Mouse (Mus musculus) layer of hippocampus, adult 18-20 months (tissue): ENCODE results near the gene Erg. TPM values are rescaled to one million over a fixed set of nuclear protein-coding genes. Genes with fewer than 3 reads are reported as not detected.

ENCODE experiments used
- DNase-seq, 2 experiments: peaks; one replicate each; pipeline ENCODE4 v3.0.0; 2022; ENCODE audit warnings: low spot score in 2 of 2
- total RNA-seq, 2 experiments: library from RNA; stranded (reverse); gene quantifications; 2 replicates each; pipeline ENCODE4 v1.2.3; 2021

Erg gene
- total RNA-seq, 2 experiments from 2014 or later, result 3.6 to 4.8 TPM

- no peak for DNase-seq
These were observed 184.5 kb downstream of the Erg start for GRCm38 (mm10) chr16:95401869-95402268.

- DNase-seq, result peak in 1 of 2 experiments; percentile 39
These were observed 187.5 kb downstream of the Erg start for GRCm38 (mm10) chr16:95398761-95399343.

DNA sequence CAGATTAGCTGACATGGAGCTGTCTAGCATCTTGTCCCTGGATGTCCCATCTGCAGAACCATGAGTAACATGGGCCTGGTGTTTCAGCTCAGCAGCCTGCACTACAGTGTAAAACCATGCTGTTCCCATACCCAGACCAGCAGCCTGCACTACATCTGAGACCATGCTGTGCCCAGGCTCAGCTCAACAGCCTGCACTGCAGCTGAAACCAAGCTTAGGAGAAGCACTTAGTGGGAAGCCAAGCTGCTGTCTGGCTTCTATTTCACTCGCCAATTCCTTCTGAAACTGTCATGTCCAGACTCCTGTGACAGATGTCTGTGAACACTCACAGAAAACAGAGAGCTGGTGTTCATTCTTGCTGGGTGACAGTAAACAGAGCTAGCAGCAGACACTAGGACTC lies 195.6 kb downstream of the Erg start:
- DNase-seq, result peak; percentile 32 to 69

- no peak for DNase-seq
These were observed 197.4 kb downstream of the Erg start for GRCm38 (mm10) chr16:95388811-95389529.

DNA sequence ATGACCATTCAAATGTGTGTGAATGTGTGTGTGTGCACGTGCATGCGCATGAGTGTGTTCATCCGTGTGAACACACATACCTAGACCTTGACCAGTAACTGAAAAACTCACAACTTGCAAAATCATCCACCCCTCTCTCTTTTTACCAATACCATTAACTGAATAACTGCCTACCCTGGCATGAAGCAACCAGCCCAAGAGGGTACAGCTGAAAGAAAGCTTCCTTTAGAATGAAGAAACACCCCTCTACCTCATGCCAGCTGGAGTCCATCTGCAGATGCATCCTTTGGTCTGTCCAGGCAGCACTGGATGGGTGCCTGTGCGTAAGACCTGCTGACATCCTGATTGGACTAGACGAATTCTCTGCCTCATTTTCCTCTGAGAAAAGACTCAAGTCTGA lies 198.1 kb downstream of the Erg start:
- DNase-seq, result no peak

DNA sequence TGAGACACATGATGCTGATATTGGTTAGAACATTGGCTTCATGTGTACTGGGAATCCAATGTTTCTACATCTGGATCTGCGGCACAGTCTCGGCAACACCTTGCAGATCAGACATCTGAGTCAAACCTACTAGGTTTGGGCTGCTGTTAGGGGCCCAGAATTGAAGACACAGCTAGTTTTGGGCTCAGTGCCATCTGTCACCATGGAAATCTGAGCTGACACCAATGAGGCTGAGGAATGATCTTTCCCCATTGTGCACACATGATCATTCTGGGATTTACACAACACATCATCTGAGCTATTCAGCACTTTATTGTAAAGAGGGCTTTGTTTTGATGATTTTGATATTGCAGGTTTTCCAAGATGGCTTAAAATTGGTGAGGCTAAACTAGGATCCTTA lies 199.4 kb downstream of the Erg start:
- no peak for DNase-seq

- DNase-seq, result no peak
These were observed 201.0 kb downstream of the Erg start for GRCm38 (mm10) chr16:95385299-95385973.

DNA sequence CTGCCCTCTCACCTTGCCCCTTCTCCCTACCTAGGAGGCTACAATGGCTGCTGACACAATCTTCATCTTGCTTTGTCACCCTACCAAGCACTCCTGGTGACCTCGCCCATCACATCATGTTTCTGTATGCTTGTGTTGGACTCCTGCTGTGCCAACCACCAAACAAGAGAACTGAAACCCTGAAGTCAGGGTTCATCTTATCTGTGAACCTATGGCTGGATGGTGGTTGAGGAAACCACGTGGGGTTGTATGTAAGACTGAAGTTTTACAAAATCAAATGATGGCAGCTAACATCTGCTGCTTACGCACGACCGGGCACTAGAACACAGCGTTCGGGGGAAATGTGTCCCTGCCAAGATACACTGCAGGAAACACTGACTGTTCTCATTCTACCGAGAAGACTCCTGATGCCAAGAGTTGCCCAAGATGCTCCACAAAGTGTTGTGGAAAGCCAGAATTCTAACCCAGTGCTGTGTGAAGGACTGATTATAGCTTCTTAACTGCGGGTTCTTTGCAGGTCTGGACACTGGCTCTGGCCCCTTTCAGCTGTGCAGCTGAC lies 201.7 kb downstream of the Erg start:
- peak in 1 of 2 experiments; percentile 40 for DNase-seq

DNA sequence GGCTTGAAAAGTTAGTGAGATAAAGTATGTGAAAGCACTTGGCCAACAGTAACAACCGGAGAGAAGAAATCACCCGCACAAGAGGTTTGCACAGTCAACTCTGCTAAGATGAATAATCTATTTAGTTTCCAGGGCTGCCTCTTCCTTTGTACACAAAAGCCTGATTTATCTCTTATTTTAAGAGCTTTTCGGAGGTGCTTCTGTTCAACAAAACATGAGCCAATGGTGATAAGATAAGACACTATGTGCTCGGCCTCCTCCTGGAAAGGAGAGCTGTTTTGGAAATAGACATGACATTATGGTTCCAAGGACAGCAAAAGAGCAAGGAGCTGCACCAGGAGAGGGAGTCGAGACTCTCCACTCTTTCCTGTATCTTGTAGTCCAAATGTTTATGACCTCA lies 204.1 kb downstream of the Erg start:
- no peak for DNase-seq

DNA sequence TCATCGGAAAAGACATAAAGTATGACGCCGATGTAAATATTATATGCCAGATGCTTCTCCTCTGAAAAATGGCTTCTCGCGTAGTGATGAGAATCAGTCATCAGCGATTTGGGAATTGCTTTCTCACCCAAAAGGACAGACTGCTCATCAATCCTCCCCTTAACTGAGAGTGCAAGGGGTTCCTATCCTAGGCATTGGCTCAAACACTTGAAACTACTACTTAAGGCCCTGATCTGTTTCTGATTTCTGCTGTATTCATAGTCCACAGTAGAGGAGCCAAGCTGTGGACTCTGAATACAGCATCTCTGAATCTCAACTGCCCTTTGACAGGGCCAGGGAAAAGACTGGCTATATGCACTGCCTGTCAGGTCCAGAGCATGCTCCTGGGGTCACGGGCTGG lies 209.6 kb downstream of the Erg start:
- no peak for DNase-seq

GRCm38 (mm10) chr16:95376364-95376763 lies 210.0 kb downstream of the Erg start:
- no peak for DNase-seq

DNA sequence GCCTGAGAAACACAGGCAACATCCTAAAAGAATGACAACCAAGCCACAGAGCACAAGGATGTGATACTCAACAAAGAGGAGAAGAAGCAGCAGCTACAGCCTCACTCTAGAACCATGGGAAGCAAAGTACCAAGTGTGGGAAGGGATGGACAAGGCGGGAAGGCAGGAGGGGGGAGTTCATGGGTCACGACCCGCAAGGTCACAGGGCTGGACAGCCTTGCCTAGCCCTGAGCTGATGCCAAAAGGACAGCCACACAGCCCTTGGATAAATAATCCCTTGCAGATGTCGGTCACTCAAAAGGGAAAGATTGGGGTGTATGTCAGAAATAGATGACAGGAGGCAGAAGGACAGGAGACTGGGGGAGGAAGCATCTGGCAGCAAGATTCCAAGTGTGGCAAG lies 211.7 kb downstream of the Erg start:
- DNase-seq, result no peak

DNA sequence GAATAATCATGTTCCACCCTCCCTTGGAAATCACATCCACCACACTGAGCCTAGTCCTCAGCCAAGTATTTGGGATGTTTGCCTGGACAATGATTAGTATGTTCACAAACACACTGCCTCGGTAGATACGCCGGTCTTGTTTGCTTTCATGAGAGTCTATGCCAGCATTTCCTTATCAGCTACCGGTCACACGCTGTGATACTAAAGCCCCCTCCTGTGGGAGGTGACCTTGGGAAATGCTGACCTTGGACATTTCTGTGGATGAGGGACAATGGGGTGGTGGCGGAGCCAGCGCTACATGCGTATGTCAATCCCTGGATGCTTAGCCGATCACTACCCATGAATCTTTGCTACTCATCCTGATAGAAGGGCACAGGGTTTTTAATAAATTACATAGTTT lies 213.4 kb downstream of the Erg start:
- DNase-seq, result no peak

- DNase-seq, result peak in 1 of 2 experiments; percentile 35
These were observed 214.7 kb downstream of the Erg start for GRCm38 (mm10) chr16:95371713-95372112.

DNA sequence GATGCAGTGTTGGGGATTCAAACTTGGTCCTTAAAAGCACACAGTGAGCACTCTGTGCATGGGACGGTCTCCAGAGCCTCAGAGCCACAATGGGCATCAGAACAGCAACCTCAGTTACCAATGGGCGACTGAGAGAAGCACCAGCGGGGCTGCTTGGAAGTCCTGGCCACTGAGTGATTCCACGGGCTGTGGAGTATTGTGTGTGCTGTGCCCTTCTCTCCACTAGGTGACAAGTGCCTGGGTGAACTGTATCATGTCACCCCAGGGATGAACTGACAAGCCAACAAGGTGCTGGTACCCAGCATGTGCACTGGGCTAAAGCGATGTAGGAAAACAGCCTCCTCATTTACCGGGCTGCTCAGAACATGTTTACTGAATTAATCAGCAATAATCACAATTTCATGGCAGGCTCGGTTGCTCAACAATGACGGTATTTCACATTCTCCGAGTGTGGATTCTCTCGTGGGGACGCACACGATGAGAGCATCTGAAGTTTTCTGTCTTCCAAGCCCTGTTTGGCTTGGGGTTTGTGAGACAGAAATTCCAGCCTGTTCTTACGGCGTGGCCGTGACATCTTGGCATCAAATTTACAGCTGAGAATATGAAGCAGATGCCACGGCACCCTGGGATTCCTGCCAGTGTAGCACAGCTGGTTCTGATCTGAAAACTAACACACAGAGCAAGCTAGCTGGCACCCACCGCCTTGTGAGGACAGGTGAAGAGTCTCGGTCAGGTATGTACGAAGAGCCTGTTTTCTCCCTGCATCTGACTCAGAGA lies 219.2 kb downstream of the Erg start:
- DNase-seq, result no peak

- DNase-seq, result no peak
These were observed 221.2 kb downstream of the Erg start for GRCm38 (mm10) chr16:95365214-95365613.

DNA sequence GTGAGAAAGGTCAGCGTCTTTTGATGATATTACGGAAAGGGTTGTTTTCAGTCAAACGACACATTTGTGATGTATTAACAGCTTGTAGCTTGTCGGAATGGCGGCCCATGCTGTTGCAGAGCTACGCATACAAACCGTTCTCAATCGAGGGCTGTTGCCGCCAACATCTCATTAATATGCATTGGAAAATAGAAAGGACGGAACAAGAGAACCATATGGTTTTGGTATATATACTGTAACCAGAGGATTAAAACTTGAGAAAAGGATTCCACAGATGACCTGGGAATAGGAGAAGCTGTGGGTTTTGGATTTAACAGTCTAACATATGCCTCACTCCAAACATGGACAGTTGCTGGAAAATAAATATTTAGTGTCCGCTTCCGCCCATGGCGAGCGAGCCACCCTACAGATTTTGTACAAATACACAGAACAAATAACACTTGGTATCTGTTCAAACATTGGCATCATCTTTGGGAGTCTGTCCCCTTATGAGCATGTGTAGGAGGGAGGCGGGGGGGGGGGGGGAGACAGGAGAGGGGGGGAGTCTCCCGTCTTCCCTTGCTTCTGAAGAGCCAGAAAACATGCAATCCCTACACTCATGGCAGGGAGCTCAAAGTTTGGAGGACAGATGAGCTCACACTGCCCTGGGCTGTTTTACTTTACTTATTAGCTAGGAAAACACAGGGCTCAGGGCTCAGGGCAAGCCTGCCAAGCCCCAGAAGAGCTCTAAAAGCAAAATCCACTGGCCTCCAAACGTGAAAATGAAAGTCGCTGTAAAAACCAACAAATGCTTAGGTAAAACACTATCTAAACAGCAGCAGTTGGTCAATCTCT lies 222.5 kb downstream of the Erg start:
- DNase-seq, result peak in 1 of 2 experiments; percentile 55

DNA sequence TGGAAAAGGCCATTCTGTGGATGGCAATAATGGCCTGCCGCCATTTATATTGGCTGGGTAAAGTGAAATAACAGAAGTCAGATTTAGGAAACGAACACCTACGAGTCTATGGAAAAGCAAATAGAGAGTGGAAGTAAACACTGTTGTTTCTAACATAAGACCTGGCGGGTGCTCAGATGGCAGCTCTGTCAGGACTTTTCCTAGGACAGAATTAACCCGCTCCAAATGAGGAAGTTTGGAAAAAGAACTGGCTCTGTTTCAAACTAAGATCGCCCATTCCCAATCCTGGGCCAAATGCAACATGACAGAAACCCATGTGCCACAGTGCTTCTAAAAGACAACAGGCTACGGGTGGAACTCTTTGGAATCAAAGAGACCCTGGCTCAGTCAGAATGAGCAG lies 224.4 kb downstream of the Erg start:
- no peak for DNase-seq

- DNase-seq, result no peak
These were observed 225.4 kb downstream of the Erg start for GRCm38 (mm10) chr16:95360940-95361489.

DNA sequence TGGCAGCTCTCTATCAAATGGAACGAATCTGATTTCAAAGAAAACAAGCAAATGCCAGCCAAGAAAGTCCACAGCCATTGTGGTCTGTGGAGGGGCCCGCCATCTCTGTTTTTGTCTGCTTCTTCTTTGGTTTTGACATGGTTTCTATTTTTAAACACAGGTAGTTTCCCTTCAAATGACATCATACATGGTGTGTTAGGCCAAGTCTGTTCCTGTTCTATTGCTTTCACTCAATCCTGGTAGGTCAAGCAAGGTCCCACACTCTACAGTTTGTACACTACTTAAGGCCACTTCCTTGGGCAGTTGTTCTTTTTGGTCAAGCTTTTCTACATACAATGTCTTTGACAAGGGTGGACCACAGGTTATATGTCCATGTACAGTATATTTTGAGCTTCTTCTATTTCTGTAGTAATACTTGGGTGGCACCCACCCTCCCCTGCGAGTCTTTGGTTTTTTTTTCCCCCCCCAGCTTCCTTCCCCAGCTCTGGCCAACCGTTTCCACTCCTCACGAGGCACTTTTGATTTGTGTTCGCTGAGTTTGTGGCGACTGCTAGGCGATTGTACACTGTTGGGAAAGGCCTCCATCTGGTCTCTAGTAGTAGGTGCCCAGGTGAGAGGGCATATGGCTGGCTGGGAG lies 226.1 kb downstream of the Erg start:
- no peak for DNase-seq
